Mouse (Mus musculus) kidney, adult 2 months (tissue): ENCODE results near the gene Acot9. TPM values are rescaled to one million over a fixed set of nuclear protein-coding genes. Genes with fewer than 3 reads are reported as not detected.

Source experiments
- DNase-seq: peaks from one replicate; pipeline ENCODE4 v3.0.0; 2021
- H3K27ac ChIP-seq: fragments of 200-500 bp; 2 replicates; pipeline ENCODE4 v1.5.1; 2012; ENCODE audit warnings: low read depth, low read length, control low read depth, inconsistent platforms; ENCODE audit not compliant: insufficient read depth
- H3K27me3 ChIP-seq: fragments of 200-500 bp; replicated peaks from 2 replicates; pipeline ENCODE4 v1.6.1; 2012; ENCODE audit warnings: mild to moderate bottlenecking, moderate library complexity, low read length, inconsistent platforms; ENCODE audit not compliant: control insufficient read depth, insufficient read depth
- H3K36me3 ChIP-seq: fragments of 200-500 bp; 2 replicates; pipeline ENCODE4 v1.6.1; 2012; ENCODE audit warnings: mild to moderate bottlenecking, moderate library complexity, low read length, inconsistent platforms; ENCODE audit not compliant: control insufficient read depth, insufficient read depth
- H3K4me1 ChIP-seq: fragments of 200-500 bp; 2 replicates; pipeline ENCODE4 v1.6.1; 2011; ENCODE audit warnings: low read length; ENCODE audit not compliant: control insufficient read depth, insufficient read depth
- H3K4me3 ChIP-seq: fragments of 200-500 bp; 2 replicates; pipeline ENCODE4 v1.5.1; 2011; ENCODE audit warnings: mild to moderate bottlenecking, low read depth, low read length, control low read depth; ENCODE audit not compliant: insufficient read depth
- CTCF ChIP-seq: fragments of 200-500 bp; conservative IDR thresholded peaks from 2 replicates; pipeline ENCODE4 v1.5.1; 2011; ENCODE audit warnings: low read depth, mild to moderate bottlenecking, control low read depth, low read length, moderate library complexity, mixed read lengths; ENCODE audit not compliant: insufficient read depth, insufficient read length
- POLR2A ChIP-seq: fragments of 200-500 bp; IDR thresholded peaks from one replicate; pipeline ENCODE4 v1.6.1; 2011; ENCODE audit warnings: low read depth, low read length, control low read depth
- WGBS: fragments of 180-500 bp; shearing (Covaris S2); methylation state at CpG from one replicate; pipeline ENCODE4 v1.1.7; 2018; 5-methylcytosine and 5-hydroxymethylcytosine counted together
- polyA plus RNA-seq: library from polyadenylated mRNA; depleted of rRNA; stranded (reverse); fragments of >200 nt; gene quantifications from 2 replicates; pipeline ENCODE4 v1.2.3, GENCODE M21; 2012; rRNA removed

Gene Acot9
- polyA plus RNA-seq, 1 experiment: 18.5 TPM

GRCm38 (mm10) chrX:155346249-155346648 lies 84.0 kb downstream of the Acot9 start:
- Histone ChIP-seq H3K27ac (no peak overlapping the region), H3K27me3 (no peaks in the 10 kb centered on the region), H3K4me1 (no peaks in the 10 kb centered on the region), H3K4me3 (no peak overlapping the region), H3K36me3 (no peaks in the 10 kb centered on the region)
- no peak for DNase-seq
- 86% methylated on average over 2 of the region's 2 CpGs for WGBS
- no peak for TF ChIP-seq CTCF
- no peak for TF ChIP-seq POLR2A

Other genes with a start within 250 kb of the Acot9 start
- gene Magea5, start 199.3 kb upstream of the Acot9 start, polyA plus RNA-seq: not detected in 2 replicates
- gene Magea1, start 172.7 kb upstream of the Acot9 start, polyA plus RNA-seq: not detected in 2 replicates
- gene Magea2, start 168.8 kb upstream of the Acot9 start, polyA plus RNA-seq: not detected in 2 replicates
- 0.08 TPM in 1 of 2 replicates, not detected in the other for gene Cldn34b2, start 134.0 kb upstream of the Acot9 start, polyA plus RNA-seq
- gene Sat1, start 46.0 kb upstream of the Acot9 start, polyA plus RNA-seq: 86.4 and 120 TPM in 2 replicates
- gene Prdx4, start 78.3 kb downstream of the Acot9 start, polyA plus RNA-seq: 39.4 and 43.1 TPM in 2 replicates